Mouse (Mus musculus): ENCODE measurements around the gene Ube2s.
A peak's percentile ranks its signal among the peaks of the same experiment; 100 is the strongest.
"Not testable (repeated sequence)": the region's sequence is repeated elsewhere in the genome, so short reads cannot be mapped to it uniquely, and the experiment has no call there.

Ube2s gene

GRCm38 (mm10) chr7:4820925-4821324, 8.5 kb upstream of the Ube2s start:
- DNase-seq, result not testable (repeated sequence)

GRCm38 (mm10) chr7:4816559-4816958, 4.2 kb upstream of the Ube2s start:
- DNase-seq, result no peak

- DNase-seq, result no peak
Measured at GRCm38 (mm10) chr7:4813105-4813791, 858 bp upstream of the Ube2s start.

DNA sequence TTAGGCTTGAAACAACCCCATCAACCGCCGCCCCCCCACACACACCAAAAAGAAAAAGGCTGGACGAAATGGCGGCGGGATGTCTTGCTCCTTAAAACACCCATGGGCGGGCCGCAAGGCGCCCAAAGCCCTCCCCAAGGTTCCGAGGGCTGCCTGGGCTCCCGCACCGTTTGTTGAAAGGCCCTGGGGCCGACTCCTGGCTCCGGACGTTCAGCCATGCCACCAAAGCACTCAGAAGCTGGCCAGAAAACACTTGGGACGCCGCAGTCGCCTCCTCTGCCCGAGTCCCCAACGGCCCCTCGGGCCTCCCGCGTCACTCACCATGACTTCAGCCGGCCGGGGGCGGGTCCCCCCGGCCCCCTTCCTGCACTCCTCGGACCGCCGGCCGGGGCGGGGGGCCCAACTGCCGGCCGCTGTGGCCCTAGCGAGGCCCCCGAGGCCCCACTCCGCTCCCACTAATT, 518 bp downstream of the Ube2s start:
- DNase-seq, result peak in 1 of 2 experiments; percentile 27

DNA sequence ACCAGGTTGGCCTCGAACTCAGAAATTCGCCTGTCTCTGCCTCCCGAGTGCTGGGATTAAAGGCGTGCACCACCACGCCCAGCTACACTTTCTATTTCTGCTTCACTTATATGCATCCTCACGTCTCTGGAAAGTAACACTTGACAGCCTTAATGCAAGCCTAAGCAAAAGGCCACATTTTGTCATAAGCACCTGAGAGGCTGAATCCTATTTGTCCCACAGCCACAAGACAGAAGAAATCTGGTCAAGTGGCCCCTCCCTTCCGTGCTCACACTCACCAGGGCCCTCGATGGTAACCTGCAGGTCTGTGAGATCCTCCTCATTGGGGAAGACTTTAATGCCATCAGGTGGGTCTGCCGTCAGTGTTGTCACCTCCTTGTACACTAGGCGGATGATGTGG, 1.3 kb downstream of the Ube2s start:
- DNase-seq, result not testable (repeated sequence)

DNA sequence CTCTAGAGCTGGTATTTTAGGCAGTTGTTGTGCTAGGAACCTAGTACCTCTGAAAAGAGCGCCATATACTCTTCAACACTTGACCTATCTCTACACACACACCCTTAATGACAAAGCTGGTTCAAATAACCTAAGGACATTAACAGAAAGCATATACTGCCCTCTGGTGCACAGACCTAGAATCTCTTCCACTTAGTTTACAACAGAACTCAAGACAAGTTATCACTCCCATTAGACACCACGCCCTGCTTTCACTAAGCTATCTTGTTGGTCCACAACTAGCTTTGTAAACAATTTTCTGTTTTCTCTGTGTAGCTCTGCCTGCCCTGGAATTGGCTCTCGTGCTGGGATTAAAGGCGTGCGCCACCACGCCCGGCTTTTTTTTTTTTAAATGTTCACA, 5.7 kb downstream of the Ube2s start:
- peak in 1 of 2 experiments; percentile 48 for DNase-seq

DNA sequence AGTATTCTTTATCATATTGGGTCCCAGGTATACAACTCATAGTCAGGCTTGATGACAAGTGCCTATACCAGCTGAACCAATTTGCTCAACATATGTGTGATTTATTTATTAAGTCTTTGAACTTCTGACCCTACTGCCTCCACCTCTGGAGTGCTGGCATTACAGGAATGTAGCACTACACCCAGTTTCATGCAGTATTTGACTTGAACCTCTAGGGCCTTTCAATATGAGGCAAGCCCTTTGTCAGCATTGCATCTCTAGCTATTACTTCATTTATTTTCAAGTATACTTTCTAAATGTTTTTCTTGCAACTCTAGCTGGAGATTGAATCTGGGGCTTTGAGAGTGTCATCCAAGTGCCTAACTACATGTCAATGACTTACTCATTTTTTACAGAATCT, 10.1 kb downstream of the Ube2s start:
- no peak for DNase-seq

- no peak for DNase-seq
Measured at GRCm38 (mm10) chr7:4795767-4796433, 16.5 kb downstream of the Ube2s start.

DNA sequence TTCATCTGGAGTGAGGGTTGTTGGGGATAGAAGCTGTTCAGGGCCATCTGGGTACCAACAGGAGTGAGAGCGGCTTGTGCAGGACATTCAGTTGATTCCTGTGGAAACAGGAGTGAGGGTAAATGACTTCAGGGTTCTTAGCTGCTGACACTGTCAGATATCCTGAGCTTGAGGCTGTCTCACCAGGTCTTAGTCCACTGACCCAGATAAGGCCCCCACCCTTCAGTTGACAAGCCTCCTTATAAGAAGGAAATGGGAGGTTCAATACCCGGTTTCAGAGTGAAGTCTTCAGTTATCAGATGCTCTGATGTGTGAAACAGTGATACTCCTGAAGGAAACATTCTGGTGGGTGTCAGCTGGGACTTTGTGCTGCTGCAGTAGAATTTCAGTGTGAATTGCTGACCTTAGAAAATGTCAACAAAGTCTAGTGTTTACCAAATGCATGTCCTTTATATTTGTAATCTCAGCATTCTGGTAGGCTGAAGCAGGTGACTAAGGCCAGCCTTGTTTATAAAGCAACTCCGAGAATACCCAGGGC, 17.7 kb downstream of the Ube2s start:
- no peak for DNase-seq

DNA sequence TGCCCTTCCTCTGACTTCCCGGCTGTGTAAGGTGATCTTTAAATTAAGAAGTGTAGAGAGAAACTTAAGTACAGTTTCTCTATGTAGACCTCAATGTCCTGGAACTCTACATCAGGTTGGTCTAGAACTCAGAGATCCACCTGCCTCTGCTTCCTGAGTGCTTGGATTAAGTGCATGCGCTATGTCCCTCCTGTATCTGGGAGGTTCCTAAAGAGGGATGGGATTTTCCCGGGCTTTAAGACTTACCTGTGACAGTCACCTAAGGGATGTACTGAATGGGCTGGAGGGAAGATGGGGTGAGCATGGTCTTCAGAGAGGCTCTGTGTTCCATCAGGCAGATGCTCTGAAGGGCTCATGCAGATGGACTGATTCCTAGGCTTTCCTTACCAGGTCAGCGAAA, 18.7 kb downstream of the Ube2s start:
- no peak for DNase-seq

- not testable (repeated sequence) for DNase-seq
Measured at GRCm38 (mm10) chr7:4793248-4793647, 19.1 kb downstream of the Ube2s start.

DNA sequence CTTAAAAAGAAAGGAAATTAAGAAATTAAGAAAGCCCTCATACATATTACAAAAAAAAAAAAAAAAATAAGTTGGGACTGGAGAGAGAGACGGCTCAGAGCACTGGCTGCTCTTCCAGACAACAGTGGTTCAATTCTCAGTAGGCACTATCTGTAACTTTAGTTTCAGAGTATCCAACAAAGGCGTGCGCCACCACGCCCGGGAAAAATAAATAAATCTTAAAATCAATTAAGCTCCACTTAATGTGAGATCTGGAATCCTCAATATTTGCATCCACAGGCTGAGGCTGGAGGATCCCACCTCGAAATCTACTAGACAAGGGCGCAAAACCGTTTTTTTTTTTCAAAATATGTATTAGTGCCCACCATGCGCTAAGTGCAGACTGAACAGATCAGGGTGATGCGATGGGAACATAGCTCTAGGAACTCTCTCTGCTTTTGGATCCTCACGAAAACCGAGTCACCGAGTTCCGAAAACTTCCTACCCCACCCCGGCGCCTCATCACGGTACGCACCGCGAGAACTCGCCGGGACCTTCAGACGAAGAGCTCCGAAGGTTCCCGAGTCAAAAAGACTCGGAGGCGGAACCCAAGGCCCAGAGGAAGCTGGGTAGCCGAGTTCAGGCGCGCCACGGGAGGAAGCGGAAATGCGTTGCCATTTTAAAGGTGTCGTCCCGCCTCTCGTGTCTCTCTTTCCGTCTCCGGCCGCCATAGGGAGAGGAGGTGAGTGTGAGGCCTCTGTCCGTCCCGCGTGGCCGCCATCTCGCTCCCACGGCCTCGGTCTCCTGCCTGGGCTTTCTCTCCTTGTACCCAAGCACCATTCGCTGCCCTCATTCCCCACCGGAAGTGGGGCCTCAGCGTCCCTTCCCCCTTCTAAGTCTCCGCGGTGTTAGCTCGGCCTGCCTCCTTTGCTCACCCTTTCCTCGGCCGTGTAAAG, 19.8 kb downstream of the Ube2s start, which contains the start of gene Rpl28:
Gene Rpl28, plus strand, starts transcription at position 597 of the 935 bp plus-strand sequence.
- peak; percentile 96 to 98 for DNase-seq

DNA sequence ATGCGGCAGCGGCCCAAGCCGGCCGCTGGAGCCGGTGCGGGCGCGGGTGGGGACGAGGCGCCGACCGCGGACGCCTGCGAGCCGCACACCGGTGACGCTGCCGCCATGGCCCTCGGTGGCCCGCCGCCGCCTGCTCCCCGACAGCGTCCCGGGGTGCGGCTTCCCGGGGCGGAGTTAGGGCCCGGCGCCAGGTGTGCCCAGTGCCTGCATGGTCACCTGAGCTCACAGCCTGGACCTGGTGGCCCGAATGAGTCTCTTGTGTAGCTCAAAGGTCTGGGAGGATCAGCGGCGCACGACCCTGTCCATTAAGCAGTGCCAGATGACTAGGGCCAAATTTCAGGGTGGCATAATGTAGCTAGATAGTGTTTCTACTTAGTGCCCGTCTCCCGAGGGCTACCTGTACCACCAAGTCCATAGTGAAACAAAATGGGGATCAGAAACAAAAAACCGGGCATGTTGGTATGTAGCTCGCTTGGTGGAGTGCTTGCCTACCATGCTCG, 22.9 kb downstream of the Ube2s start, which contains the start of gene Tmem238:
Gene Tmem238, minus strand, starts transcription at position 221 of the 500 bp plus-strand sequence.
- DNase-seq, result peak; percentile 85 to 87

GRCm38 (mm10) chr7:4788499-4789435, 23.6 kb downstream of the Ube2s start:
- peak; percentile 61 to 62 for DNase-seq

DNA sequence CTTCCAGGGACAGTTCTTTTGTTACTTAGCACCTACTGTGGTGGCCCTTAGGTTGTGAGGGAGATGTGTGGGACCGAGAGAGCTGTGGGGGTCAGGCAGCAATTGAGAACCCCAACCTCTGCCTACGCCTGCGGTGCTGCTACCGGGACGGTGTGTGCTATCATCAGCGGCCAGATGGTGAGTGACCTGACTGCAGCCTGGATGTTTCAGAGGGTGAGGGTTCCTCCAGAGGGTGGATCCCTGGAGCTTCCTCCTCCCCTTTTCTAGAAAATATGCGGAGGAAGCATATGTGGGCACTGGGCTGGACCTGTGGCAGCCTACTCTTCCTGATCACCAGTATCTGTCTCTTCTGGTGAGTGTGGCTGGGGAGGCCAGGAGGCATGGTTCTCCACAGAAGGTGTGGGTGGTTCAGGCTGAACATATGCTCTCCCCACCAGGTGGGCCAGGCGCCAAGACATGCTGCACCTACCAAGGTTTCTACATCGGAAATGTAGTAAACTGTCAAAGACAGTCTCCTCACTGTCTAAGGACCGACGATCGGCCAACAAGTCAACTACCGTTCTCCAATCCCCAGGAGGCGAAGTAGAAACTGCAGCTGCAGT, 28.6 kb downstream of the Ube2s start:
- no peak for DNase-seq

GRCm38 (mm10) chr7:4782759-4783158, 29.6 kb downstream of the Ube2s start, which contains the start of the genes Il11 and Tmem190:
Il11 (minus strand) TSS chr7:4782859.
Tmem190 (plus strand) TSS chr7:4782937.
- no peak for DNase-seq

DNA sequence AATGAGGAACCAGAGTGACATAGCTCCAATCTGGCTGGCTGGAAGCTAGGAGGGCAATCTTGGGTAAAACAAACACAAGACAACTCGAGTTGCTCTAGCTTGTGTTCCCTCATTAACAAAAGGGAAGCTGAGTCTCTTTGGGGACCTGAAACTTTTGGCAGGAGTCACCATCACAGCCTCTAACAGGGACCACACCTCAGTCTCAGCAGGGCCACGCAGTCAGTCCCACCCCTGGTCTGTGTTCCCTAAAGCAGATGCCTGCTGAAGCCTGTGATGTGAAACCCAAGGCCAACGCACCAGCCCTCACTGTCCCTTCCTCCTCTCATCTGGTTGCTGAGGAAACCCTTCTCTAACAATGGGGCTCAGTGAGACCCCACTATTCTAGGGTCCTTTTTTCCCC, 30.3 kb downstream of the Ube2s start:
- DNase-seq, result no peak

GRCm38 (mm10) chr7:4779921-4780320, 32.5 kb downstream of the Ube2s start:
- no peak for DNase-seq

GRCm38 (mm10) chr7:4777851-4778637, 34.3 kb downstream of the Ube2s start:
- no peak for DNase-seq

Measured in lung, adult 18-20 months (tissue).